ENCODE assay signal across 26 mouse cellular contexts in genomic region chr19:11516845-11517244, GRCm38 (mm10). TPM values are rescaled to one million over a fixed set of nuclear protein-coding genes. Genes with fewer than 3 reads are reported as not detected.
DNase-seq lines count a peak whose midpoint lies in the region; TF ChIP-seq lines count a peak whose summit lies in the region.
"Had no signal": no experiment of that assay in that cellular context is flagged by ENCODE, and none has a peak within 500 bp of the region (broad histone marks: within the 10 kb centered on the region; RNA-seq: fewer than 3 reads in every experiment).

No protein-coding gene starts in this region.

- intact Hi-C loops in gastrocnemius, adult 2 months (cut with DNase I) = no loop called here

- no peak overlapping the region for H3K4me3 ChIP-seq in gastrocnemius, adult 2 months
- H3K4me3 ChIP-seq in thymus, adult 2 months (ENCODE audit: control insufficient read depth, insufficient read depth, low read length) = no peak overlapping the region
- H3K4me3 ChIP-seq: embryonic facial prominence, embryonic 10.5 days; erythroblast, embryonic 14.5 days; heart, adult 2 months; hindbrain, embryonic 13.5 days; layer of hippocampus, adult 2 months; midbrain, embryonic 13.5 days; myocyte had no signal

- 0 out of 2 replicates have a peak overlapping the region, but pooled peaks have one; percentile 20 for H3K27ac ChIP-seq in gastrocnemius, adult 2 months
- H3K27ac ChIP-seq in thymus, adult 2 months (ENCODE audit: control insufficient read depth, insufficient read depth, low read length) = no peak overlapping the region; the same call in 1 of the 2 replicates
- H3K27ac ChIP-seq: embryonic facial prominence, embryonic 10.5 days; heart, adult 2 months; hindbrain, embryonic 13.5 days; layer of hippocampus, adult 2 months; midbrain, embryonic 13.5 days had no signal

- H3K27me3 ChIP-seq in thymus, adult 2 months (ENCODE audit: control insufficient read depth, insufficient read depth, low read length) = no peaks in the 10 kb centered on the region
- H3K27me3 ChIP-seq: hindbrain, embryonic 13.5 days; midbrain, embryonic 13.5 days had no signal

- H3K36me3 ChIP-seq in thymus, adult 2 months (ENCODE audit: control insufficient read depth, insufficient read depth, low read length) = peaks cover under 1% of the 10 kb centered on the region
- H3K36me3 ChIP-seq: embryonic facial prominence, embryonic 10.5 days; hindbrain, embryonic 13.5 days; midbrain, embryonic 13.5 days had no signal

- TF ChIP-seq POLR2A in thymus, adult 2 months (IDR thresholded peaks at IDR 0.05; ENCODE audit: control insufficient read depth, extremely low read depth, insufficient read depth, low read length, poor library complexity) = no peak

- peaks cover 25% of the 10 kb centered on the region for H3K4me1 ChIP-seq in thymus, adult 2 months (replicated peaks; ENCODE audit: control insufficient read depth, insufficient read depth, low read length)
- H3K4me1 ChIP-seq: embryonic facial prominence, embryonic 10.5 days; hindbrain, embryonic 13.5 days; midbrain, embryonic 13.5 days had no signal

- WGBS in thymus, adult 2 months = 5% methylated on average over 4 of the region's 4 CpGs

- DNase-seq in gastrocnemius, adult 2 months = no peak
- DNase-seq in gastrocnemius, postnatal 25 days = no peak
- peak; percentile 90 for DNase-seq in CD4-positive helper T cell, adult 2 months (ENCODE audit: low read depth, low spot score)
- peak; percentile 91 for DNase-seq in induced T-regulatory cell, adult 2 months (ENCODE audit: low read depth)
- peak; percentile 68 for DNase-seq in thymus, adult 2 months
- no peak for DNase-seq in ovary, postnatal 10 days (ENCODE audit: low spot score)
- DNase-seq in layer of hippocampus, adult 18-20 months (ENCODE audit: low spot score in 2 of 2) = no peak
- DNase-seq in c-Kit-positive CD71-positive TER-119-positive erythroid progenitor cells, embryonic 14.5 days (ENCODE audit: low spot score) = no peak
- DNase-seq: cerebellum, adult 11-12 months; cerebellum, postnatal 36 days; forebrain, postnatal 0 days; left cerebral cortex, postnatal 4 days; right cerebral cortex, postnatal 14 days had no signal

- TF ChIP-seq CTCF in gastrocnemius, adult 2 months (IDR thresholded peaks at IDR 0.05) = no peak
- no peak for TF ChIP-seq CTCF in thymus, adult 2 months (IDR thresholded peaks at IDR 0.05; ENCODE audit: borderline replicate concordance, control insufficient read depth, extremely low read depth, insufficient read depth, low read length, poor library complexity)

RNA-seq across cellular contexts. Expression of gene Ms4a6b, which starts 0.5 kb away (rescaled TPM):
- 1 to 10 TPM in 1 of 2 experiments, under 1 TPM in 1; 0.54 to 2.7 TPM for total RNA-seq in gastrocnemius, adult 2 months (2021)
- total RNA-seq in gastrocnemius, postnatal 25 days (2021) = 1 to 10 TPM; 1.9 to 4.3 TPM
- polyA plus RNA-seq in thymus, adult 2 months (2012; rRNA removed) = 41.7 and 46.9 TPM in 2 replicates
- total RNA-seq in layer of hippocampus, adult 18-20 months (2021) = 1 to 10 TPM; 1.2 to 2.1 TPM
- polyA plus RNA-seq: erythroblast, embryonic 14.5 days; myocyte; Patski had no signal

RNA-seq across cellular contexts. Expression of gene Ms4a4d, which starts 19.8 kb away (rescaled TPM):
- total RNA-seq in gastrocnemius, adult 2 months (2021) = 1 to 10 TPM; 4.0 TPM
- total RNA-seq in gastrocnemius, postnatal 25 days (2021) = 1 to 10 TPM; 3.0 to 3.9 TPM
- 2.1 and 4.0 TPM in 2 replicates for polyA plus RNA-seq in thymus, adult 2 months (2012; rRNA removed)
- total RNA-seq in layer of hippocampus, adult 18-20 months (2021) = not detected
- total RNA-seq: forebrain, postnatal 0 days; layer of hippocampus, adult 2 months; left cerebral cortex, postnatal 4 days; megakaryocyte progenitor cell, adult 5-6 weeks had no signal
- polyA plus RNA-seq: erythroblast, embryonic 14.5 days; forebrain, postnatal 0 days; hindbrain, embryonic 13.5 days; midbrain, embryonic 13.5 days had no signal

RNA-seq across cellular contexts. Expression of gene Gm8369, which starts 31.1 kb away (rescaled TPM):
- total RNA-seq in gastrocnemius, adult 2 months (2021) = not detected
- not detected for total RNA-seq in gastrocnemius, postnatal 25 days (2021)
- 5.2 and 6.3 TPM in 2 replicates for polyA plus RNA-seq in thymus, adult 2 months (2012; rRNA removed)
- total RNA-seq in layer of hippocampus, adult 18-20 months (2021) = under 1 TPM in 1 of 2 experiments, not detected in 1; 0.20 TPM
- total RNA-seq: forebrain, postnatal 0 days; gastrocnemius, adult 8-10 months had no signal
- polyA plus RNA-seq: embryonic facial prominence, embryonic 10.5 days; erythroblast, embryonic 14.5 days; hindbrain, embryonic 13.5 days; kidney, embryonic 16.5 days; liver, embryonic 11.5 days; lung, embryonic 14.5 days; midbrain, embryonic 13.5 days; myocyte; Patski had no signal

RNA-seq across cellular contexts. Expression of gene Ms4a6c, which starts 47.7 kb away (rescaled TPM):
- total RNA-seq in gastrocnemius, adult 2 months (2021) = 1 to 10 TPM; 1.3 to 3.4 TPM
- 1 to 10 TPM; 1.9 to 2.8 TPM for total RNA-seq in gastrocnemius, postnatal 25 days (2021)
- 4.5 and 6.2 TPM in 2 replicates for polyA plus RNA-seq in thymus, adult 2 months (2012; rRNA removed)
- 1 to 10 TPM; 1.3 to 1.8 TPM for total RNA-seq in layer of hippocampus, adult 18-20 months (2021)
- polyA plus RNA-seq: erythroblast, embryonic 14.5 days; myocyte; Patski had no signal

Comparison
In these comparisons a context has a peak if more than half of its experiments do, and no peak if none do; other contexts are left out.
1. DNase-seq: peak in CD4-positive helper T cell, adult 2 months (single experiment), induced T-regulatory cell, adult 2 months (single experiment) and thymus, adult 2 months (single experiment); none in gastrocnemius, adult 2 months (single experiment), gastrocnemius, postnatal 25 days (single experiment), ovary, postnatal 10 days (single experiment), layer of hippocampus, adult 18-20 months (0 of 2) and c-Kit-positive CD71-positive TER-119-positive erythroid progenitor cells, embryonic 14.5 days (single experiment).
2. RNA of gene Ms4a4d, which starts 19.8 kb away (total RNA-seq): 4.0 TPM in gastrocnemius, adult 2 months and 3.0 to 3.9 TPM in gastrocnemius, postnatal 25 days; not detected in layer of hippocampus, adult 18-20 months; every median in the first group is over 4 times any median in the second.